Mouse (Mus musculus) stomach, embryonic 16.5 days (tissue): ENCODE results near the gene Sys1. TPM values are rescaled to one million over a fixed set of nuclear protein-coding genes. Genes with fewer than 3 reads are reported as not detected.

Source experiments
- ATAC-seq: fragments of 200-750 bp; cut with Nextera tagmentation; 2 replicates; pipeline ENCODE4 v1.8.0; 2017; ENCODE audit warnings: moderate number of reproducible peaks, moderate TSS enrichment; ENCODE audit not compliant: insufficient read depth, low FRiP score
- H3K27ac ChIP-seq: fragments of 300-500 bp; sonication (generic); 2 replicates; pipeline ENCODE4 v1.5.1; 2014; ENCODE audit warnings: low read length
- H3K27me3 ChIP-seq: fragments of 300-500 bp; sonication (generic); 2 replicates; pipeline ENCODE4 v1.6.1; 2014; ENCODE audit warnings: low read length, control low read depth, mixed read lengths; ENCODE audit not compliant: control insufficient read depth, insufficient read depth
- H3K36me3 ChIP-seq: fragments of 300-500 bp; sonication (generic); 2 replicates; pipeline ENCODE4 v1.6.1; 2014; ENCODE audit warnings: low read length; ENCODE audit not compliant: control insufficient read depth, insufficient read depth
- H3K4me1 ChIP-seq: fragments of 300-500 bp; sonication (generic); 2 replicates; pipeline ENCODE4 v1.6.1; 2014; ENCODE audit warnings: low read length, control low read depth, mixed read lengths; ENCODE audit not compliant: control insufficient read depth, insufficient read depth
- H3K4me2 ChIP-seq: fragments of 300-500 bp; sonication (generic); 2 replicates; pipeline ENCODE4 v1.6.1; 2014; ENCODE audit warnings: low read depth, low read length, mixed read lengths
- H3K4me3 ChIP-seq: fragments of 300-500 bp; sonication (generic); replicated peaks from 2 replicates; pipeline ENCODE4 v1.5.1; 2014; ENCODE audit warnings: mild to moderate bottlenecking, low read length
- H3K9ac ChIP-seq: fragments of 300-500 bp; sonication (generic); 2 replicates; pipeline ENCODE4 v1.6.1; 2014; ENCODE audit warnings: low read length
- H3K9me3 ChIP-seq: fragments of 300-500 bp; sonication (generic); replicated peaks from 2 replicates; pipeline ENCODE4 v1.6.1; 2016; ENCODE audit warnings: low read length, control low read depth; ENCODE audit not compliant: control insufficient read depth
- WGBS: fragments of 180-500 bp; shearing (Covaris S2); extraction: QIAGEN DNeasy Blood & Tissue Kit; methylation state at CpG from one replicate; pipeline ENCODE4 v1.1.7; 2014; 5-methylcytosine and 5-hydroxymethylcytosine counted together
- polyA plus RNA-seq: library from polyadenylated mRNA; unstranded; fragments of >200 nt; fragmentation: Nextera tagmentation; extraction: Ambion mirVana; gene quantifications from 2 replicates; pipeline ENCODE4 v1.2.1, GENCODE M21; 2015

Sys1 gene
- polyA plus RNA-seq, 1 experiment from 2014 or later = 49.4 TPM

DNA sequence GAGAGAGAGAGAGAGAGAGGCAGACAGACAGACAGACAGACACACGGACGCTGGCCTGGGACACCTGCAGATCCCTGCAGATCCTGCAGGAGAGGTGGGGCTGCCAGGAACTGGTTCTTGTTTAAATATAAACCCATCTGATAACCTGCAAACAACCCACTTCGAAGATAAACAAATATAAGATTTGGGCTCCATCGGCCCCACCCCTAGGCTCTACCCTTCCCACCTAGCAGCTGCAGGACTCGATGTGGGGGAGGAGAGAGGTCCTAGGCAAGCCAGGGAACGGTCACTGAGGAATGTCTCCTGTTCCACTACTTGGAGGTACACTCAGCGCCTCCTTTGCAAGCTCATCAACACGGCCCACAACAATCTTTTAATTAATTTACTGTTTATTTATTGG is 18.5 kb upstream of the Sys1 start:
- H3K4me3 ChIP-seq = no peak overlapping the region; the same call in 1 of the 2 replicates
- H3K4me1 ChIP-seq = peaks cover 75% of the 10 kb centered on the region
- H3K4me2 ChIP-seq = peak overlapping the region; percentile 60; the same call in 1 of the 2 replicates
- ATAC-seq = peak; percentile 41
- WGBS = 39% methylated on average over 8 of the region's 8 CpGs
- no peaks in the 10 kb centered on the region for H3K36me3 ChIP-seq
- peak overlapping the region; percentile 91 for H3K27ac ChIP-seq
- H3K9me3 ChIP-seq = no peaks in the 10 kb centered on the region
- H3K27me3 ChIP-seq = no peaks in the 10 kb centered on the region
- no peak overlapping the region for H3K9ac ChIP-seq

DNA sequence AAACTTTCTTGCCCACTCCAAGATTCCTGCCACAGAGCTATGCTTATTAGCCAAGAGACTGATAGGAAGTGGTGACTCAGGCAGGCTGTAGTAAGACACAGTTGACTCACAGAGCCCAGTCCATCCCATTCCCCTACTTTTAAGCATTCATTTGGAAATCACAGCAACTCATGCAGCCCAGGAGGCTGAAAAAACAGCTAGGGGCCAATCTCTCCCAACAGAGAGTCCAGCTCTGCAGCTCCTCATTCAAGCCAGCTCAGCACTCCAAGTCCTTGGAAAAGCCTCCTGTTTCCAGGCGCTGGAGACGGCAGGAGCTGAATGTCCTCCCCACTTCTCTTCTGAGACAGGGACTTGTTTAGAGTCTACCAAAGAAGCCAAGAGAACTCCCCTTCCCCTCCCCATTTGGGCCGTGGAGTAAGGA is 17.8 kb upstream of the Sys1 start:
- H3K36me3 ChIP-seq = no peaks in the 10 kb centered on the region
- no peak overlapping the region for H3K9ac ChIP-seq
- no peaks in the 10 kb centered on the region for H3K9me3 ChIP-seq
- ATAC-seq = no peak
- H3K4me2 ChIP-seq = peak overlapping the region; percentile 60
- H3K4me3 ChIP-seq = no peak overlapping the region; the same call in 1 of the 2 replicates
- H3K4me1 ChIP-seq = peaks cover 71% of the 10 kb centered on the region
- no peaks in the 10 kb centered on the region for H3K27me3 ChIP-seq
- H3K27ac ChIP-seq = peak overlapping the region; percentile 58
- WGBS = 54% methylated on average over 3 of the region's 3 CpGs

DNA sequence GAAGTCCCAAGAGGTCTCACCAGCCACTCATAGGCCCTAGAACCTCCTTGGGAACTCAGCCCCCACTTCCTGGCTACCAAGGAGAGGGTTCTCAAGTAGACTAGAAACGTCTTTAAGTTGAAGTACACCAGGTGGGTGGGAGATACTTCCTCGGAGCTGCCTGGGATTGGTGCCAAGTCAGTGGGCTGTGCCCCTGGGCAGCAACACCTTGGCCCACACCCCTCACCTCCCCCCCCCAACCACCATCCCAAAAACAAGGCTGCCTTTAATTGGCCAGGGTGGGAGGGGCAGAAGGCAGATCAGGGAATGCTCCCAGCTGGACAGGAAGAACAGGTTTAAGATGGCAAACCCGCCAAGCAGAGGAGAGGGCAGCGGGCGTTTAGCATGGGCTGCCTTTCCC is 16.4 kb upstream of the Sys1 start:
- Histone ChIP-seq H3K36me3 (no peaks in the 10 kb centered on the region), H3K9me3 (no peaks in the 10 kb centered on the region), H3K9ac (no peak overlapping the region), H3K4me1 (peaks cover 59% of the 10 kb centered on the region), H3K27ac (peak overlapping the region; percentile 86), H3K4me2 (peak overlapping the region; percentile 60), H3K27me3 (no peaks in the 10 kb centered on the region), H3K4me3 (peak overlapping the region; percentile 70)
- 45% methylated on average over 5 of the region's 5 CpGs for WGBS
- ATAC-seq = no peak

DNA sequence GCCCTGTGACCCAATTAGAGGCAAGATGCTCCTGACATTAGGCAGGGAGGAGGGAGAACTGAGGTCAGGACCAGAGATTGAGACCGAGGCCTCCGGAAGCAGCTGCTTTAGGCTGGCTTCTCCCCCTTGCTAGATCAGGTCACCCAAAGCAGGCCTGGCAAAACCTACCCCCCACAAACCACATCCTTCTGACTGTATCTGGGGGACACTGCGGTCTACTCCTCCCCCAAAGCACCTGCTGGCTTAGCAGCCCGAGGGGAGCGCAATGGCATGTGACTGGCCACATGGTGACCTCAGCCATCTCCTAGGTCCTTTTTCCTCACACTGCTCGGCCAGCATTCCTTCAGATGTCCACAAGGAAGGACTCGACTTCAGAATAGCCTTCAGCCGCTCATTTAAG is 15.6 kb upstream of the Sys1 start:
- Histone ChIP-seq H3K4me2 (peak overlapping the region; percentile 60), H3K9ac (peak overlapping the region; percentile 81), H3K4me3 (peak overlapping the region; percentile 70), H3K4me1 (peaks cover 51% of the 10 kb centered on the region), H3K27me3 (no peaks in the 10 kb centered on the region), H3K9me3 (no peaks in the 10 kb centered on the region), H3K36me3 (no peaks in the 10 kb centered on the region), H3K27ac (peak overlapping the region; percentile 86)
- WGBS = 39% methylated on average over 8 of the region's 8 CpGs
- ATAC-seq = no peak

DNA sequence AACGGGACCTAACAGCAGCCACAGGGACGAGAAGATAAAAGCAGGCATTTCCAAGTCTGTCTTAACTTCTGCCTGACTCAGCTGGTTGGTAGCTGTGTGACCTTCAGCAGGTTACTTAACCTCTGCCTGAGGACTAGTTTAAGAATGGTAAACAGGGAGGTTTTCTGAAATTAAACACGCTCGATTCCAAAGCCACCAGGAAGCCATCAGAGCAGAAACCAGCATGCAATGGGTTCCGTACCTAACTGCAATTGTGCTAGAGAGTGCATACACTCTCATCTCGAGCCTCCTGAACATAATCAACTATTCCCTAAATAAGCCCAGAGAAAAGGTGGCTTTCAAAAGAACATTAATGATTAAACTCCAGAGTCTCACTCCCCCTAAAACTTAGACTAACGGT is 15.0 kb upstream of the Sys1 start:
- ATAC-seq = no peak
- Histone ChIP-seq H3K4me2 (peak overlapping the region; percentile 60), H3K9me3 (no peaks in the 10 kb centered on the region), H3K27me3 (no peaks in the 10 kb centered on the region), H3K4me3 (peak overlapping the region; percentile 70), H3K36me3 (no peaks in the 10 kb centered on the region), H3K9ac (peak overlapping the region; percentile 81), H3K4me1 (peaks cover 46% of the 10 kb centered on the region), H3K27ac (peak overlapping the region; percentile 86)
- 30% methylated on average over 7 of the region's 7 CpGs for WGBS

DNA sequence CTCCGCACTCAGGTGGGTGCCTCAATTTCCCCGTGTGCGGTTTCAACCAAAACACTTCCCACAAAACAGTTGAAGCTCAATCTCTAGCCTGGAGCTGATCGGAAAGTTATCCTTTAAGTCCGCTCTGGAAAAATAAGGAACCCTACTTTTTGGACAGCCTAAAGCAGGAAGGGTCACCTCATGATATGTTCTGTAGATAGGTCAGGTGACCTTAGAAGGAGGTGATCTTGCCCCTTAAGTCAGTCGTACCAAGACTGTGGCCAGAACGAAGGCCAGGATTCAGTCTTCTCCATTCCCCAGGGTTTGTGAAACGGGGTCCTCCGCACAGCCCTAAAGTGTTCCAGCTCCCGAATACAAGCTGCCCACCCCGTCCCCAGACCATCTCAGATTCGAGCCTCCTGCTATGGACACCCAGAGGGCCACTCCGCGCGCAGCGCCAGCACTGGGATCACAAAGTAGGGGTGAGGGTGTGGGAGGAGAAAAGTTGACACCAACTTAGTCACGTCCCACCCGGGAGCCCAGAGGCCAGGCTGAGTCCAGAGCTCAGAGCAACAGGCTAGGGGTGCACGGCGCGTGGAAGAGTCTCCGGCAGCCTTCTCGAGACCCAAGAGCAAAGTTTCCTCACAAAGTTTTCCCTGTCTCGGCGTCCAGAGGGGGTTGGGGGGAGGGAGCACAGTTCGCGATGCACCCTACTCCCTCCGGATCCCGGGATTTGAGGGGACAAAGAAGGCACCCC is 14.3 kb upstream of the Sys1 start:
- Histone ChIP-seq H3K9ac (peak overlapping the region; percentile 81), H3K4me3 (peak overlapping the region; percentile 70), H3K27ac (peak overlapping the region; percentile 86), H3K4me1 (peaks cover 39% of the 10 kb centered on the region), H3K9me3 (no peaks in the 10 kb centered on the region), H3K36me3 (no peaks in the 10 kb centered on the region), H3K27me3 (no peaks in the 10 kb centered on the region), H3K4me2 (peak overlapping the region; percentile 60)
- peak; percentile 61 for ATAC-seq
- WGBS = 2% methylated on average over 29 of the region's 29 CpGs

DNA sequence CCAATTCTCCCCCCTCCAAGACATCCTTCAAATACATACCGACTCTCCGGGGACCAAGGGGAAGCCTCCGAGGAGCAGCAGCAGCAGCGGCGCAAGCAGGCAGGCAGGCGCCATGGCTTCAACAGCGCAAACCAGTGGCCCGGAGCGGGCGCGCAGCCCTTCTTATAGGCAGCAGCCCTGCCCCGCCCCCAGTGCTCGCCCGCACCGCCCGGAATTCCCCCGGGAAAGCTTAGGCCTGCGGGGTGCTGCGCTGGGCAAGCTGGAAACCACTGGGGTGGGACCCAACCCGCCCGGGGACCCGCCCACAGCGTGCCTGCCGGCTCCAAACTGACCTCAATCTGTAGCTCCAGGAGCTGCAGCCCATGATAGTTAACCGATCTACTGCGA is 13.7 kb upstream of the Sys1 start:
- H3K4me2 ChIP-seq = peak overlapping the region; percentile 60
- peak overlapping the region; percentile 70 for H3K4me3 ChIP-seq
- H3K36me3 ChIP-seq = no peaks in the 10 kb centered on the region
- H3K4me1 ChIP-seq = peaks cover 34% of the 10 kb centered on the region
- no peaks in the 10 kb centered on the region for H3K27me3 ChIP-seq
- no peaks in the 10 kb centered on the region for H3K9me3 ChIP-seq
- 0% methylated on average over 26 of the region's 26 CpGs for WGBS
- peak overlapping the region; percentile 86 for H3K27ac ChIP-seq
- H3K9ac ChIP-seq = peak overlapping the region; percentile 81
- peak; percentile 93 for ATAC-seq

DNA sequence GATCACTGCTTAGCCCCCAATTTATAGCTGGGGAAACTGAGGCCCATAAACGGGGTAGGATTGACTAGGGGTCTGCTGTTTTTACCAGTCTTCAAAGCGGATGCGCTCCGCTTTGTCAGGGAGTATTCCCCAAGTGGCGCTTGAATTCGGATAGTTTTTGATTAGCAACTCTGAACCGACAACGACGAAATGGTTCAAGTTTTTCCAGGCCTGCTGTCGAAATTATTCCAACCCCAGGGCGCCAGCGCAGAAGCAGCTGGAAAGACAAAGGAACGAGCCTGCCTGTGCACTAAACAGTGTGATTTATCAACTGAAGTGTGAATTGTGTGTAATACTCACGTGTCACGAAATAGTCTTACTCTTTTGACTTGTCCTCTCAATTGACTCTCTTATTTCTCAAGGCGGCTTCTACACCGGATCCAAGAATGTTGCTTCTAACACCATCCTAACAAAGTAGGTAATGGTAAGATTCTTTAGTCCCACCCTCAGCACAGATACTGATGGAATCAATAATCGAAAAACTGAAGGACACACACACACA is 13.2 kb upstream of the Sys1 start, which contains the start of gene Sdc4:
TSS of gene Sdc4 (minus strand) at position 428 of the 541 bp plus-strand sequence.
- 10% methylated on average over 18 of the region's 18 CpGs for WGBS
- Histone ChIP-seq H3K9me3 (no peaks in the 10 kb centered on the region), H3K4me1 (peaks cover 34% of the 10 kb centered on the region), H3K27ac (peak within 1 kb of the TSS; percentile 86), H3K27me3 (no peaks in the 10 kb centered on the region), H3K4me2 (peak within 1 kb of the TSS; percentile 60), H3K9ac (peak within 1 kb of the TSS; percentile 81), H3K36me3 (no peaks in the 10 kb centered on the region), H3K4me3 (peak within 1 kb of the TSS; percentile 70)
- no peak for ATAC-seq

DNA sequence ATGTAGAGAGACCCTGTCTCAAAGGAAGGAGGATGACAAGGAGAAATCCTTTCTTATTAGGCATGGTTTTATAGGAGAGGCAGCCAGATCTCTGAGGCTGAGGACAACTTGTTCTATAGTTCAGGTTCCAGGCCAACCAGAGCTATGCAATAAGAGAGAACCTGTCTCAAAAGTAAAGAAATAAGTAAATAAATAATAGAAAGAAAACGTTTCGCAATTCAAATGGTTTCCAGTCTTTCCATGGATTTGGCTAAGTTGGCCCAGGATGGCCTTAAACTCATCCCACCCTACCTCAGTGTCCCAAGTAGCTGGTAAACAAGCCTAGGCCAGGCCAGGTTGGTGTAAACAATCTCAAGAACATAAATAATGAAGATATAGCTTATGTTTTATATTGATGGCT is 12.1 kb upstream of the Sys1 start:
- Histone ChIP-seq H3K36me3 (no peaks in the 10 kb centered on the region), H3K27me3 (no peaks in the 10 kb centered on the region), H3K27ac (no peak overlapping the region), H3K4me3 (no peak overlapping the region), H3K9ac (no peak overlapping the region), H3K4me1 (peaks cover 34% of the 10 kb centered on the region), H3K9me3 (no peaks in the 10 kb centered on the region), H3K4me2 (no peak overlapping the region)
- ATAC-seq = no peak
- WGBS = 71% methylated on average over 2 of the region's 2 CpGs
